Mouse (Mus musculus): ENCODE data around the gene Dscam. TPM values are rescaled to one million over a fixed set of nuclear protein-coding genes. Genes with fewer than 3 reads are reported as not detected.

Gene Dscam
- polyA plus RNA-seq, 1 experiment, result not detected

DNA sequence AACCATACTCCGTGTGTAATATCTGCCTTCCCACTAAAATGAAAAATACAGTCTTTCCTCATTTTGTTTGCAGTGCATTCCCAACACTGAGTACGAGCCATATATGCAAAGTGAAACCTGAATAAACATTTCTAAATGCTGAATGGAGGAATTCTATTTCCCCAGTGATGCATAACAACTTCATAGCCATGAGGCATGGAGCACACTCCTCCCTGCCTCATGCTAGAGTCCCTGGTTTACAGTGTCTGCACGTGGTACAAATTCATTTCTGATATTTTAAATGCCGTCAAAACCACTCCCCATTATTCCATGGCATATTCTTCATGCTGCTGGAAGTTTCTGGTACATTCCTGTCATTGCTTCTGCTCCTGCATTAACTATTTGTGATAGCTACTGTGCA is 552.8 kb downstream of the Dscam start:
- TF ChIP-seq CTCF (IDR thresholded peaks at IDR 0.05; ENCODE audit: low read depth, low read length), result no peak
- no peak for TF ChIP-seq POLR2A (IDR thresholded peaks at IDR 0.05; ENCODE audit: borderline replicate concordance, low read depth, low read length)
- Histone ChIP-seq H3K27ac (ENCODE audit: insufficient read depth, low read depth, low read length) (no peak overlapping the region), H3K4me1 (ENCODE audit: control insufficient read depth, insufficient read depth, low read length) (no peaks in the 10 kb centered on the region), H3K4me3 (ENCODE audit: insufficient read depth, low read length) (no peak overlapping the region)

DNA sequence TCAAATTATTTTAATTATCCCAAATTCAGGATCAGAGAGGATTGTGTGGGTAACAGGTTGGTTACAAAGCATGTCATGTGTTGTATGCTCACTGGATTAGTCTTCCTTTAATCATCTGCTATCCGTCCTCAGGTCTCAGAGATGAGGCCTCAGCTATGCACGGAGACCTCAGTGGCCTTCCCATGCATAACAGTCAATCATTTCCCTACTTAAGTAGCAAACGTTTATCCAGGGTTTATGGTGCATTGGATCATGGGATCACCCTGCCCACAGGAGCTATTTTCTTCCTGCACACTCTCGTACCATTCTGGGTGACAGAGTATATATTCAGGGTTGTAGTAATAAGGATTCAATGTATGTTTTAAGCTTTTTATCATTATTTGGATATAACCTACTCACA is 557.3 kb downstream of the Dscam start:
- no peak overlapping the region for H3K27ac ChIP-seq (ENCODE audit: insufficient read depth, low read depth, low read length)
- TF ChIP-seq CTCF (IDR thresholded peaks at IDR 0.05; ENCODE audit: low read depth, low read length) (no peak), POLR2A (IDR thresholded peaks at IDR 0.05; ENCODE audit: borderline replicate concordance, low read depth, low read length) (no peak)

DNA sequence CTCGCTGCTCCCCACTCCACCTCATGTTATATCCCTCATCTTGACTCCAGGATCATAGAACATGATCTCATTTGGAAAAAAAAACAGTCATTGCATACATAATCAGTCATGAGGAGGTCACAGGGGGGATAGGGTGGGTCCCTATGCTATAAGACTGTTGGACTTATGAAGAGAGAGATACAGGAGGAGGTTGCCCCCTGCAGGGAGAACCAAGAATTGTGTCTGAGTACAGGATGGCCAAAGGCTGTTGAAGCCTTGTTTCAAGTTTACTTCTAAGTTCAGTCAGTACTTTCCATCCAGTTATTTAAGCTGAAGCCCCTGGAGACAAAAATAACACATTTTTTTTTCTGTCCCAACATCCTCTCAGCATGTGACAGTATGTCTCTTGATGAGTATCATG is 559.7 kb downstream of the Dscam start:
- Histone ChIP-seq H3K27ac (ENCODE audit: insufficient read depth, low read depth, low read length) (no peak overlapping the region), H3K4me1 (ENCODE audit: control insufficient read depth, insufficient read depth, low read length) (no peaks in the 10 kb centered on the region), H3K4me3 (ENCODE audit: insufficient read depth, low read length) (no peak overlapping the region)
- TF ChIP-seq POLR2A (IDR thresholded peaks at IDR 0.05; ENCODE audit: borderline replicate concordance, low read depth, low read length) (no peak), CTCF (IDR thresholded peaks at IDR 0.05; ENCODE audit: low read depth, low read length) (no peak)

More for the DNA sequence above, 557.3 kb downstream of the Dscam start:
- H3K4me3 ChIP-seq (ENCODE audit: insufficient read depth, low read length), result no peak overlapping the region
- H3K4me1 ChIP-seq (ENCODE audit: control insufficient read depth, insufficient read depth, low read length), result no peaks in the 10 kb centered on the region

DNA sequence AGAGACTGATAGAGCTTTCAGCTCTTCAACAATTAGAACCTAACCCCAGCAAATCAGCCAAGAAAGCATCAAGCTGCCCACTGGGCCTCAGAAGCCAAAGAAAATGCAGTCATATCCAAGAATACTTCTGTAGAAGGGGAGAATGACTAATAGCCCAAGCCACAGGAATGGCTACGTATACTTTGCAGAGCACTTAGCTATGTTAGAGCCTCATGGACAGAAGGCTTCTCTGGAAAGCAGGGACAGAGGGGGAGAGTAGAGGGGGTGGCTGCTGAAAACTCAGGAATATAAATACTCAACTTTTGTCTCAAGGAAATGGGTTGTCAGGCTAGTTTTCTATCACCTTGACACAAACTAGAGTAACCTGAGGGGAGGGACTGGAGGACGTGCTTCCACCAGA is 568.3 kb downstream of the Dscam start:
- TF ChIP-seq CTCF (IDR thresholded peaks at IDR 0.05; ENCODE audit: low read depth, low read length) (no peak), POLR2A (IDR thresholded peaks at IDR 0.05; ENCODE audit: borderline replicate concordance, low read depth, low read length) (no peak)
- H3K4me3 ChIP-seq (ENCODE audit: insufficient read depth, low read length), result no peak overlapping the region
- H3K27ac ChIP-seq (ENCODE audit: insufficient read depth, low read depth, low read length), result no peak overlapping the region
- no peaks in the 10 kb centered on the region for H3K4me1 ChIP-seq (ENCODE audit: control insufficient read depth, insufficient read depth, low read length)

DNA sequence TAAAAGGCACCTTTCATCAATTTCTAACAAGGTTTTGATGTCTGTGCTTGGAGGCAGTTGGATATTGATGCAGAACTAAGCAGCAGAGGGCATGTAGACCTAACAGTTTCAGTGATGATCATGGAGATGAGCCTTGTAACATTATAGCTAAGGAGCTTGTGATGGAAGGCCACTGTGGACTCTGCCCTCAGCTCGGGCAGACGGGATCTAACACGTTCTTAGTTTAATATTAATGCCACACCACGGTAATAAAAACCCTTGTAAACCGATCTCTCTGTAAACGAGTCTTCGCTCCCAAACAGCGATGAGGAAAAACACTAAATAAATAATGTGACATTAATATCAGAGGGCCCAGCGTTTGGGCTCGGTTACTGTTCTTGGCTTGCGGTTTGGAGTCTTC is 569.8 kb downstream of the Dscam start:
- H3K27ac ChIP-seq (ENCODE audit: insufficient read depth, low read depth, low read length), result no peak overlapping the region
- TF ChIP-seq CTCF (IDR thresholded peaks at IDR 0.05; ENCODE audit: low read depth, low read length), result no peak
- no peak for TF ChIP-seq POLR2A (IDR thresholded peaks at IDR 0.05; ENCODE audit: borderline replicate concordance, low read depth, low read length)
- no peaks in the 10 kb centered on the region for H3K4me1 ChIP-seq (ENCODE audit: control insufficient read depth, insufficient read depth, low read length)
- H3K4me3 ChIP-seq (ENCODE audit: insufficient read depth, low read length), result no peak overlapping the region

DNA sequence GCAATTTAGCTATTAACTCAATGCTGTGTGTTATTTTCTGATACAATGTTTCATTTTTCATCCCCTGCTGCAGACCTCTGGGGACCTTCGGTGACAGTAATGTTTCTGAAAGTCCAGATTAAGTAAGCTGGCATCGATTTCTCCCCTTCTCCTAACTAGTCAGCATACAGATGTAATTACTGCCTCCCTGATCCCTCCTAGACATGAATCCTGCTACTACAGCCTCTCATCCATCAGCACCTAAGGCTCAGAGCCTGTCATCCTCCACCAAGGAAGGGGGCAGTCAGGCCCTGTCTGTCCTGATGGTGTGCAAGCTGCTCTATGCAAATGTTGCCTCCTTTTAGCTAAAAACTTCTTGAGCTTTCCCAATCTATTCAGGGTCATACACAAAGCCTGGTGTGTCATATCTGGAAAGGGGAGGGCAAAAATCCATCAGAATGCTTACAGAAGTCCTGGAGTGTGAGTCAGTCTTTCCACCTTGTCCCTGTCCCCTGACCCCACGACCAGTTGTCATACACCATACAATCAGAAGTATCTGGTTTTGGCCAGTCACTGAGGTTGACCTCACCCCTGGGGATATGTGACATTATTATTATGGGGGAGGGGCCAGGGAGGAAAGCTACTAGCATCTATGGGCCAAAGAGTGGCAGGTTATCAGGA is 571.0 kb downstream of the Dscam start:
- TF ChIP-seq CTCF (IDR thresholded peaks at IDR 0.05; ENCODE audit: low read depth, low read length) (no peak), POLR2A (IDR thresholded peaks at IDR 0.05; ENCODE audit: borderline replicate concordance, low read depth, low read length) (no peak)
- Histone ChIP-seq H3K27ac (ENCODE audit: insufficient read depth, low read depth, low read length) (no peak overlapping the region), H3K4me1 (ENCODE audit: control insufficient read depth, insufficient read depth, low read length) (no peaks in the 10 kb centered on the region), H3K4me3 (ENCODE audit: insufficient read depth, low read length) (no peak overlapping the region)

DNA sequence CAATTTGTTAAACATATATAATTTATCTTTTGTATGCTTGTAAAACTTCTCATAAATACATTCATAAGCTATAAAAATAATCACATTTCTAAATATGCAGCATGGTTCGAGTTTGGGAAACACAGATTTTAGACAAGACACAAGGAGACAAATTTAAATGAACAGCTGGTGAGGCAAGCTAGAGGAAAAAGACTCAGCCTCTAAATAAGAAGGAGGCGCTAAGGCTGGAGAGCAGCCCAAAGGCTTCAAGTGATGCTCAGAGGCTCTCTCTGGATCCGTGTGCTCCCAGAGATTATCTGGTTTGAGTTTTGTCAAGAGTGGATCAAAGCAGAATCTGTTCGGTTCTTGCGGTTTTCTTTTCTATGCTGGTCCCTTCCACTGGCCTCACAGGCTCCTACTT is 594.7 kb downstream of the Dscam start:
- Histone ChIP-seq H3K4me1 (ENCODE audit: control insufficient read depth, insufficient read depth, low read length) (no peaks in the 10 kb centered on the region), H3K4me3 (ENCODE audit: insufficient read depth, low read length) (no peak overlapping the region), H3K27ac (ENCODE audit: insufficient read depth, low read depth, low read length) (no peak overlapping the region)
- TF ChIP-seq POLR2A (IDR thresholded peaks at IDR 0.05; ENCODE audit: borderline replicate concordance, low read depth, low read length) (no peak), CTCF (IDR thresholded peaks at IDR 0.05; ENCODE audit: low read depth, low read length) (no peak)

DNA sequence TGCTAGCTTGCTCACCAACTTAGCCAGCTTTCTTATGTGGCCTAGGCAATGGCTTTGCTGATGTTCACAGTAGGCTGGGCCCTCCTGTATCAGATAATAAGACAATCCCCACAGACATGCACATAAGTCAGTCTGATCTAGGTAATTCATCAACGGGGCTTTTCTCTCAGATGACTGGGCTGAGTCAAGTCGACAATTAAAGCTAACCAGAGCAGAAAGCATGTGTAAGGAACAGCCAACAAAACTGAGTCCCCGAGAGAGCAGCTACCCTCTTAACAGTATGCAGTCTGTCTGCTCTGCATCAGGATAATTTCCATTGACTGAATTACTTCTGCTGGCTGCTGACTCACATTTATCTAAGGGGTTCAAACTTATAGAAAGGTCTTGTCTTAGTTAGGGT is 603.1 kb downstream of the Dscam start:
- Histone ChIP-seq H3K27ac (ENCODE audit: insufficient read depth, low read depth, low read length) (no peak overlapping the region), H3K4me1 (ENCODE audit: control insufficient read depth, insufficient read depth, low read length) (no peaks in the 10 kb centered on the region), H3K4me3 (ENCODE audit: insufficient read depth, low read length) (no peak overlapping the region)
- TF ChIP-seq CTCF (IDR thresholded peaks at IDR 0.05; ENCODE audit: low read depth, low read length) (no peak), POLR2A (IDR thresholded peaks at IDR 0.05; ENCODE audit: borderline replicate concordance, low read depth, low read length) (no peak)

DNA sequence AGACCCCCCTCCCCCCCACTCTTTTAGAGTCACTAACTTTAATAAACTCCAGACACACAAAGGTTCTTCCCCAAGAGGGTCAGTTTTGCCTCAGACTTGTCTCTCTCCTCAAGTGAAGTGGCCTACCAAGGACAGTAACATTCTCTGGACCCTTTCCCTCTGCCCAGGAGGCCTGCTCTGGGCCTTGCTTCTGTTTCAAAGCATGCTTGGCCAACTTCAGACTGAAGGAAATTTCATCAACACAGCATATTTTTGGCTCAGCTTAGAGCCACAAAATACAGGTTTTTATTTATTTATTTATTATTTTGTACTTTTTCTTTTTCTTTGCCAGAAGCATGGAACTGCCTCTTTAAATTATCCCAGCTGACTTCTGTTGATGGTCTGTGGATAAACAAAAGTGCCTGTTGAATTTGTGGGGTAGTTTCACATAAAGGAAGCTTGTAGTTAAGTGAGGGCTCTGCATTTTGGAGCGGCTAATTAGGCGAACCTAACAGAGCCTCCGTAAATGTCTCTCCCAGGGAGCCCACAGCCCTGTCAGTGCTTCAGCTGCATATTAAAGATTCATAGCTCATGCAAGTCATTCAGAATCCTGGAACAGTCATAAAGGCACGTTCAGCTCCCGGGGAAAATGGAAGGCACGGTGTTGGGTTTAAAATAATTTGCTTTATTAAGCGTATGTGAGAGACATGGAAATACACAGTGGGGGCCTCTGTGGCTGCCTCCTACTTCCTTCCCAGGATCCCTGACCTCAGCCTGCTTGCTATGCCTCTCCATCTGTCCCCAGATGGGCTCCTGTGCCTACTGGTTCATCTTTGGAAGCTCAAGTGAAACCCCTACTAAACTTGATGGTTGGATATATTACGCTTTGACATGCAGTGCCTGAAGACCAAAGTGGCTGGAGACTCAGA is 606.9 kb downstream of the Dscam start:
- TF ChIP-seq POLR2A (IDR thresholded peaks at IDR 0.05; ENCODE audit: borderline replicate concordance, low read depth, low read length), result no peak
- no peak for TF ChIP-seq CTCF (IDR thresholded peaks at IDR 0.05; ENCODE audit: low read depth, low read length)
- no peak overlapping the region for H3K27ac ChIP-seq (ENCODE audit: insufficient read depth, low read depth, low read length)
- no peak overlapping the region for H3K4me3 ChIP-seq (ENCODE audit: insufficient read depth, low read length)
- H3K4me1 ChIP-seq (ENCODE audit: control insufficient read depth, insufficient read depth, low read length), result no peaks in the 10 kb centered on the region

DNA sequence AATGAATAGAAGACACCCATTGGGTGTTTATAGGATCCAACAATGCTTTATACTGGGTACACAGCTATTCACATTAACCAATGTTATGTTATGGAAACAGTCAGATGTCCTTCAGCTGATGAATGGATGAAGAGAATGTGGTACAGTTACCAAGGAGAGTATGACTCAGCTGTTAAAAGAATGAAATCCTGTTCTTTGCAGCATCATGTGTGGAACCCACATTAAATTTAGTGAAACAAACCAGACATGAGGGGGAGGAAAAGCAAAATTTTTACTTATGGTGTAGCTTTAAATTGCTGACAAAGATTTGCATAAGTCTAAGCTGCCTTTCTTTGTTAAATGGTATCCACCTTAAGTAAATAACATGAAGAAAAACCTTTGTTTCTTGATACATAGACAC is 610.8 kb downstream of the Dscam start:
- no peak overlapping the region for H3K4me3 ChIP-seq (ENCODE audit: insufficient read depth, low read length)
- H3K27ac ChIP-seq (ENCODE audit: insufficient read depth, low read depth, low read length), result no peak overlapping the region
- H3K4me1 ChIP-seq (ENCODE audit: control insufficient read depth, insufficient read depth, low read length), result no peaks in the 10 kb centered on the region
- no peak for TF ChIP-seq CTCF (IDR thresholded peaks at IDR 0.05; ENCODE audit: low read depth, low read length)
- TF ChIP-seq POLR2A (IDR thresholded peaks at IDR 0.05; ENCODE audit: borderline replicate concordance, low read depth, low read length), result no peak
